In the genomic region with DNA sequence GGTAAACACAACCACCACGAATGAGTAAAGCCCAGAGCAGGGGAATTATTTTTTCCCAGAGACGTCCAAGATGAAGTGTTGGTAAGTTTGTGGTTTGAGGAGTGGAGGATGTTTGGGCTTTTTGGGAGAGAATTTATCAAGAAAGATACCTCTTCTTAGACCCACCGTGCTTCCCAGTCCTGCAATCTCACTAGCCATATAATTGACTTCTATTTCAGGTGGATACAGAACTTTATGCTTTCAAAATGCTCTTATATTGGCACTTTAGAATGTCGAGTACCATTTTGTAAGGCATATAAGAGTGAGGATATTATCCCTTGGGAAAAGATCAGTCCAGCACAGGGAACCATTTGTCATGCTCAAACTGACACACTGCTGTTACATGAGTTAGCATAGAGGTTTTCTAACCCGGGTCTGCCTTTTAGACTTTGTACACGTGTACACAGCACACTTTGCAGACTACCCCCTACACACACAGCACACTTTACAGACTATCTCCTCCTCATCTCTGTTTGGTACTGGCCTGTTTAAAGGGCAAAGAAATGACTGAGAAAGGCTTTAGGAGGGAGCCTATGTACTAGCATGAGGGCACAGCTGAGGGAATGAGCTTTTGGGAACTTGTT, we compare ENCODE assay signal across 8 mouse cellular contexts. TPM values are rescaled to one million over a fixed set of nuclear protein-coding genes. Genes with fewer than 3 reads are reported as not detected.
DNase-seq lines count a peak whose midpoint lies in the region; ATAC-seq lines count a peak whose summit lies in the region.

No protein-coding gene starts in this region.

- intact Hi-C loops in left cerebral cortex, postnatal 4 days (cut with DNase I) = no loop called here

- peaks cover 5% of the 10 kb centered on the region for H3K36me3 ChIP-seq in embryonic facial prominence, embryonic 15.5 days
- H3K36me3 ChIP-seq in limb, embryonic 15.5 days = peaks cover 10% of the 10 kb centered on the region
- 0 out of 2 replicates have a peak, but pooled peaks cover under 1% of the 10 kb centered on the region for H3K36me3 ChIP-seq in stomach, embryonic 15.5 days

- DNase-seq in retina, embryonic 14.5 days (ENCODE audit: low spot score) = peak; percentile 35
- no peak for DNase-seq in retina, postnatal 1 day
- DNase-seq in thymus, postnatal 14 days = no peak
- no peak for DNase-seq in cerebellum, adult 11-12 months
- DNase-seq in left cerebral cortex, postnatal 4 days = no peak

- H3K4me2 ChIP-seq in embryonic facial prominence, embryonic 15.5 days (replicated peaks) = peak overlapping the region; percentile 71
- peak overlapping the region; percentile 68 for H3K4me2 ChIP-seq in limb, embryonic 15.5 days
- H3K4me2 ChIP-seq in stomach, embryonic 15.5 days = peak overlapping the region; percentile 81

- H3K27ac ChIP-seq in embryonic facial prominence, embryonic 15.5 days (replicated peaks) = peak overlapping the region; percentile 96
- peak overlapping the region; percentile 95 for H3K27ac ChIP-seq in limb, embryonic 15.5 days
- H3K27ac ChIP-seq in stomach, embryonic 15.5 days = peak overlapping the region; percentile 95

- peaks cover 37% of the 10 kb centered on the region for H3K4me1 ChIP-seq in embryonic facial prominence, embryonic 15.5 days
- H3K4me1 ChIP-seq in limb, embryonic 15.5 days = peaks cover 43% of the 10 kb centered on the region
- peaks cover 26% of the 10 kb centered on the region for H3K4me1 ChIP-seq in stomach, embryonic 15.5 days

- H3K27me3 ChIP-seq in embryonic facial prominence, embryonic 15.5 days = no peaks in the 10 kb centered on the region
- no peaks in the 10 kb centered on the region for H3K27me3 ChIP-seq in limb, embryonic 15.5 days
- H3K27me3 ChIP-seq in stomach, embryonic 15.5 days (replicated peaks) = no peaks in the 10 kb centered on the region

- H3K9me3 ChIP-seq in embryonic facial prominence, embryonic 15.5 days (replicated peaks) = no peaks in the 10 kb centered on the region
- H3K9me3 ChIP-seq in limb, embryonic 15.5 days = no peaks in the 10 kb centered on the region
- H3K9me3 ChIP-seq in stomach, embryonic 15.5 days = no peaks in the 10 kb centered on the region

- ATAC-seq in embryonic facial prominence, embryonic 15.5 days (ENCODE audit: insufficient number of reproducible peaks, low FRiP score, low TSS enrichment, low read depth) = no peak
- ATAC-seq in limb, embryonic 15.5 days (ENCODE audit: insufficient number of reproducible peaks, low FRiP score, low TSS enrichment, low read depth) = no peak
- no peak for ATAC-seq in stomach, embryonic 15.5 days (ENCODE audit: insufficient read depth, low FRiP score, low read depth)

- WGBS in embryonic facial prominence, embryonic 15.5 days = 9% methylated on average over 6 of the region's 6 CpGs
- WGBS in limb, embryonic 15.5 days = 8% methylated on average over 6 of the region's 6 CpGs
- WGBS in stomach, embryonic 15.5 days = 9% methylated on average over 6 of the region's 6 CpGs

- H3K4me3 ChIP-seq in embryonic facial prominence, embryonic 15.5 days (replicated peaks) = peak overlapping the region; percentile 77
- peak overlapping the region; percentile 79 for H3K4me3 ChIP-seq in limb, embryonic 15.5 days
- H3K4me3 ChIP-seq in stomach, embryonic 15.5 days (replicated peaks) = peak overlapping the region; percentile 74

- H3K9ac ChIP-seq in embryonic facial prominence, embryonic 15.5 days = peak overlapping the region; percentile 74
- peak overlapping the region; percentile 86; the same call in 1 of the 2 replicates for H3K9ac ChIP-seq in limb, embryonic 15.5 days
- peak overlapping the region; percentile 71 for H3K9ac ChIP-seq in stomach, embryonic 15.5 days

RNA-seq across cellular contexts. Expression of gene Plekho1, which starts 0.8 kb away (rescaled TPM):
- polyA plus RNA-seq in embryonic facial prominence, embryonic 15.5 days (2015; fragmentation: Nextera tagmentation; extraction: Ambion mirVana) = 36.7 and 47.0 TPM in 2 replicates
- polyA plus RNA-seq in limb, embryonic 15.5 days (2015; fragmentation: Nextera tagmentation; extraction: Ambion mirVana) = 35.2 and 39.2 TPM in 2 replicates
- 30.9 and 33.2 TPM in 2 replicates for polyA plus RNA-seq in stomach, embryonic 15.5 days (2015; fragmentation: Nextera tagmentation; extraction: Ambion mirVana)
- total RNA-seq in left cerebral cortex, postnatal 4 days (2021) = 10 to 100 TPM; 83.3 to 89.3 TPM
